Mouse (Mus musculus): ENCODE results near the gene Vmn1r100. TPM values are rescaled to one million over a fixed set of nuclear protein-coding genes. Genes with fewer than 3 reads are reported as not detected.
"Not testable (repeated sequence)": the region's sequence is repeated elsewhere in the genome, so short reads cannot be mapped to it uniquely, and the experiment has no call there.

Gene Vmn1r100
- total RNA-seq (2022), result not detected

GRCm38 (mm10) chr7:20417642-20418041 lies at the start of gene Vmn1r100:
Gene Vmn1r100, plus strand, starts transcription at chr7:20417942.
- not testable (repeated sequence) for DNase-seq (ENCODE audit: low spot score in 2 of 2)

- DNase-seq (ENCODE audit: low spot score in 2 of 2), result not testable (repeated sequence)
Observed at GRCm38 (mm10) chr7:20375310-20375709, 42.4 kb upstream of the Vmn1r100 start, which contains the start of gene Gm5728. Gene Gm5728, minus strand, starts transcription at chr7:20375410.

DNA sequence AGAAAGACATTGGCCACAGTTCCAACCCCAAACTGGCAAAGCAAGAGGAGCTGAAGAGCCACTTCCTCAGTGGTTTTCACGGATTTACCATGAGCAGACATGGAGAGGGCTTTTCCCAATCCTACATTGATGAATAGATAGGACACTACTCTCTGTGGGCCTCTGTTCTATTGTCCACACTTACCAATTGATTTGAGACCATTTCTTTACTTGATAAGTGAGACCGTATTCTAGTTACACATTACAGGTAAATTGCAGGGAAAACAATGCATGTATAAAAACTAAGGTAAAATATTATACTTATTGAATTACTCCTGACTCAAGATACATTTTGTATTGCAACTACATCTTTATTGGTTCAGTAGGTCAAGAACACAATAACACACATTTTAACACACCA lies 24.8 kb downstream of the Vmn1r100 start, which contains the start of gene Vmn1r101:
Gene Vmn1r101 (minus strand): TSS at position 101 of the 400 bp plus-strand sequence.
- DNase-seq (ENCODE audit: low spot score in 2 of 2), result not testable (repeated sequence)

Other genes starting within 250 kb of the Vmn1r100 start
- not detected for gene Vmn1r94, start 249.6 kb upstream of the Vmn1r100 start, total RNA-seq (2022)
- gene Vmn1r95, start 224.2 kb upstream of the Vmn1r100 start, total RNA-seq (2022), result not detected
- not detected for gene Gm6164, start 212.3 kb upstream of the Vmn1r100 start, total RNA-seq (2022)
- gene Gm4498, start 184.1 kb upstream of the Vmn1r100 start, total RNA-seq (2022), result not detected
- not detected for gene Gm5890, start 155.1 kb upstream of the Vmn1r100 start, total RNA-seq (2022)
- not detected for gene Gm4133, start 83.9 kb upstream of the Vmn1r100 start, total RNA-seq (2022)
- gene Gm5728, start 42.5 kb upstream of the Vmn1r100 start, total RNA-seq (2022), result not detected
- not detected for gene Vmn1r101, start 24.7 kb downstream of the Vmn1r100 start, total RNA-seq (2022)
- not detected for gene Gm10670, start 57.0 kb downstream of the Vmn1r100 start, total RNA-seq (2022)
- gene Vmn1r103, start 92.6 kb downstream of the Vmn1r100 start, total RNA-seq (2022), result not detected
- gene Vmn1r104, start 115.9 kb downstream of the Vmn1r100 start, total RNA-seq (2022), result not detected
- gene Gm5726, start 127.8 kb downstream of the Vmn1r100 start, total RNA-seq (2022), result not detected
- not detected for gene Gm4141, start 158.3 kb downstream of the Vmn1r100 start, total RNA-seq (2022)
- gene Gm4513, start 181.1 kb downstream of the Vmn1r100 start, total RNA-seq (2022), result not detected

Data from layer of hippocampus, adult 8-10 months (tissue).